Mouse (Mus musculus): ENCODE results near the gene Nepn. TPM values are rescaled to one million over a fixed set of nuclear protein-coding genes. Genes with fewer than 3 reads are reported as not detected.

The Nepn gene
- total and polyA plus RNA-seq, 3 experiments: not detected

DNA sequence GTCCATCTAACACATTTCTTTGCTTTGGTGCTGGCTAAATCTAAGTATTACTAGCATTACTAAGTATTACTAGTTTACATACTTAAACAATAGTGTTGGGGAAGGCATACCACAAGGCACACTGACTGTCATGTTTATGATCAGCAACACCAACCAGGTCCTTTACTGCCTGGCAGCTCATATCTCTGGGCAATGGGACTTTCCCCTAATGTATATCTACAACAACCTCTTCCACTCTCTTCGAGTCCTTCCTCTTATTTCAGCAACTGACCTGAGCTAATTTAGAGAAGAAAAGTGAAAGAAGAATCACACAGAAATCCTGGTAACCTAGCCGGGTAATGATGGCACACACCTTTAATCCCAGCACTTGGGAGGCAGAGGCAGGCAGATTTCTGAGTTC is 12.3 kb upstream of the Nepn start:
- in situ Hi-C loops (cut with MboI; ENCODE audit: low pct_ligation_motif_present, low pct_unique_long_range_greater_than_20kb, low sequenced_read_pairs): loop anchor here (25.0 kb wide), 1 partner anchor 264 kb away; no protein-coding TSS in a partner anchor
- H3K36me3 ChIP-seq (replicated peaks in 1 of 2; ENCODE audit: control insufficient read depth in 1 of 2, insufficient read depth in 1 of 2, low read length in 1 of 2): peaks cover 0 to 3% of the 10 kb centered on the region in 2 experiments
- no peaks in the 10 kb centered on the region for H3K9me3 ChIP-seq (replicated peaks; ENCODE audit: low read length)
- no peak overlapping the region for H3K4me2 ChIP-seq (ENCODE audit: insufficient read depth, low read depth, poor library complexity, severe bottlenecking)
- TF ChIP-seq TCF12 (IDR thresholded peaks at IDR 0.05; ENCODE audit: low read depth, low read length) (no peak), PAX5 (IDR thresholded peaks at IDR 0.05; ENCODE audit: low read length) (no peak), ELF1 (IDR thresholded peaks at IDR 0.05; ENCODE audit: low read depth, low read length) (no peak)
- no peaks in the 10 kb centered on the region for H3K27me3 ChIP-seq (replicated peaks)
- H3K79me2 ChIP-seq (replicated peaks; ENCODE audit: control insufficient read depth, extremely low read depth, insufficient read depth, poor library complexity, severe bottlenecking): peaks cover 30% of the 10 kb centered on the region
- no peak overlapping the region for H3K9ac ChIP-seq (ENCODE audit: insufficient read depth, low read depth)
- no peak overlapping the region for H3K27ac ChIP-seq (ENCODE audit: insufficient read depth, low read depth)
- DNase-seq (ENCODE audit: extremely low read depth): no peak
- dilution Hi-C loops (cut with MboI; ENCODE audit: extremely low pct_ligation_motif_present, extremely low pct_unique_long_range_greater_than_20kb, low sequenced_read_pairs): no loop called here
- no peak overlapping the region for H3K4me3 ChIP-seq (replicated peaks in 1 of 3; ENCODE audit: low read depth in 2 of 3, low read length in 2 of 3, poor library complexity in 1 of 3)
- H3K4me1 ChIP-seq (ENCODE audit: control insufficient read depth in 1 of 2, insufficient read depth in 2 of 2): peaks cover 2 to 71% of the 10 kb centered on the region in 2 experiments; a peak in 2 of 4 replicates

DNA sequence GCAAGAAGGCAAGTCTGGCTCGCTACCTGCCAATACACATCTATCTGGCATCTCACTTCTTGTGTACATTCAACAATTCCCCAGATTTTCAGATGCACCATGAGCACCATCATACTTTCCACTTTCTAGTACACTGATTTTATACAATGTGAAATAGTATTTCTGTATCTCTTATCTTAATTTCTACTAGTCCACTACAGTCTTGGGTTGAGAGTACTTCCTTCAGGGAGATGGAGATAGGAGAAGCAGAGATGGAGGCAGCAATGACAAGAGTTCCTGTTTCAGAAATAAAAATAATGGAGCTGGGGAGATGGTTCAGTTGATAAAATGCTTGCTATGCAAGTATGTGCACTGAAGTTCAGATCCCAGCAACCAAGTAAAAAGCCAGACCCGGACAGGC is 11.0 kb upstream of the Nepn start:
- TF ChIP-seq HCFC1 (IDR thresholded peaks at IDR 0.05; ENCODE audit: low read depth, low read length) (no peak), KAT2A (IDR thresholded peaks at IDR 0.05; ENCODE audit: insufficient replicate concordance, low read length) (no peak), MAX (IDR thresholded peaks at IDR 0.05; ENCODE audit: low read length) (no peak), PAX5 (IDR thresholded peaks at IDR 0.05; ENCODE audit: low read length) (no peak), SIN3A (IDR thresholded peaks at IDR 0.05; ENCODE audit: low read length) (no peak), ELF1 (IDR thresholded peaks at IDR 0.05; ENCODE audit: low read depth, low read length) (no peak), USF1 (IDR thresholded peaks at IDR 0.05; ENCODE audit: low read depth, low read length) (no peak), CTCF (conservative IDR thresholded peaks at IDR 0.05 in 1 of 2, IDR thresholded peaks at IDR 0.05 in 1 of 2; ENCODE audit: low read depth in 2 of 2, low read length in 2 of 2) (no peak), NRF1 (IDR thresholded peaks at IDR 0.05; ENCODE audit: low read depth, low read length) (no peak), RAD21 (IDR thresholded peaks at IDR 0.05; ENCODE audit: low read depth, low read length) (no peak), NELFE (IDR thresholded peaks at IDR 0.05; ENCODE audit: low read depth, low read length) (no peak), CHD1 (IDR thresholded peaks at IDR 0.05; ENCODE audit: low read depth, low read length) (no peak)
- no peaks in the 10 kb centered on the region for H3K9me3 ChIP-seq (replicated peaks; ENCODE audit: low read length)
- no peak for DNase-seq (ENCODE audit: extremely low read depth)
- H3K36me3 ChIP-seq (replicated peaks in 1 of 2; ENCODE audit: control insufficient read depth in 1 of 2, insufficient read depth in 1 of 2, low read length in 1 of 2): no peaks in the 10 kb centered on the region
- no peak overlapping the region for H3K4me3 ChIP-seq (replicated peaks in 1 of 3; ENCODE audit: low read depth in 2 of 3, low read length in 2 of 3, poor library complexity in 1 of 3)
- H3K4me1 ChIP-seq (ENCODE audit: control insufficient read depth in 1 of 2, insufficient read depth in 2 of 2): peaks cover 2 to 61% of the 10 kb centered on the region in 2 experiments; a peak in 2 of 4 replicates
- H3K27me3 ChIP-seq (replicated peaks): no peaks in the 10 kb centered on the region
- dilution Hi-C loops (cut with MboI; ENCODE audit: extremely low pct_ligation_motif_present, extremely low pct_unique_long_range_greater_than_20kb, low sequenced_read_pairs) (no loop called here), in situ Hi-C loops (cut with MboI; ENCODE audit: low pct_ligation_motif_present, low pct_unique_long_range_greater_than_20kb, low sequenced_read_pairs) (loop anchor here (25.0 kb wide), 1 partner anchor 266 kb away; no protein-coding TSS in a partner anchor)
- H3K79me2 ChIP-seq (replicated peaks; ENCODE audit: control insufficient read depth, extremely low read depth, insufficient read depth, poor library complexity, severe bottlenecking): peaks cover 28% of the 10 kb centered on the region
- no peak overlapping the region for H3K9ac ChIP-seq (ENCODE audit: insufficient read depth, low read depth)
- no peak overlapping the region for H3K27ac ChIP-seq (ENCODE audit: insufficient read depth, low read depth)
- H3K4me2 ChIP-seq (ENCODE audit: insufficient read depth, low read depth, poor library complexity, severe bottlenecking): no peak overlapping the region

GRCm38 (mm10) chr10:52381321-52381801 is 7.4 kb upstream of the Nepn start:
- no peak overlapping the region for H3K27ac ChIP-seq (ENCODE audit: insufficient read depth, low read depth)
- dilution Hi-C loops (cut with MboI; ENCODE audit: extremely low pct_ligation_motif_present, extremely low pct_unique_long_range_greater_than_20kb, low sequenced_read_pairs): no loop called here
- peak overlapping the region; percentile 65 for H3K9ac ChIP-seq (ENCODE audit: insufficient read depth, low read depth)
- H3K9me3 ChIP-seq (replicated peaks; ENCODE audit: low read length): no peaks in the 10 kb centered on the region
- peak overlapping the region; percentile 38 for H3K4me2 ChIP-seq (ENCODE audit: insufficient read depth, low read depth, poor library complexity, severe bottlenecking)
- peaks cover 3 to 37% of the 10 kb centered on the region in 2 experiments; a peak in 3 of 4 replicates for H3K4me1 ChIP-seq (ENCODE audit: control insufficient read depth in 1 of 2, insufficient read depth in 2 of 2)
- TF ChIP-seq TBP (conservative IDR thresholded peaks at IDR 0.05; ENCODE audit: low read depth, low read length) (no peak), MXI1 (IDR thresholded peaks at IDR 0.05; ENCODE audit: low read depth, low read length) (no peak), ZKSCAN1 (IDR thresholded peaks at IDR 0.05; ENCODE audit: borderline replicate concordance, low read depth, low read length) (no peak), JUND (conservative IDR thresholded peaks at IDR 0.05; ENCODE audit: low read depth, low read length) (no peak), CHD1 (IDR thresholded peaks at IDR 0.05; ENCODE audit: low read depth, low read length) (0 out of 2 replicates have a peak, but pooled peaks have one; percentile 54), MAFK (IDR thresholded peaks at IDR 0.05; ENCODE audit: insufficient replicate concordance, low read length) (no peak), USF2 (conservative IDR thresholded peaks at IDR 0.05; ENCODE audit: low read depth, low read length) (no peak)
- no peaks in the 10 kb centered on the region for H3K27me3 ChIP-seq (replicated peaks)
- DNase-seq (ENCODE audit: extremely low read depth): no peak
- peak overlapping the region; percentile 71 to 91 (median 90) for H3K4me3 ChIP-seq (replicated peaks in 1 of 3; ENCODE audit: low read depth in 2 of 3, low read length in 2 of 3, poor library complexity in 1 of 3)
- peaks cover 22% of the 10 kb centered on the region for H3K79me2 ChIP-seq (replicated peaks; ENCODE audit: control insufficient read depth, extremely low read depth, insufficient read depth, poor library complexity, severe bottlenecking)
- in situ Hi-C loops (cut with MboI; ENCODE audit: low pct_ligation_motif_present, low pct_unique_long_range_greater_than_20kb, low sequenced_read_pairs): loop anchor here (25.0 kb wide), 1 partner anchor 269 kb away; no protein-coding TSS in a partner anchor
- H3K36me3 ChIP-seq (replicated peaks in 1 of 2; ENCODE audit: control insufficient read depth in 1 of 2, insufficient read depth in 1 of 2, low read length in 1 of 2): no peaks in the 10 kb centered on the region
